Mouse (Mus musculus): ENCODE results near the gene St8sia6.

The St8sia6 gene

DNA sequence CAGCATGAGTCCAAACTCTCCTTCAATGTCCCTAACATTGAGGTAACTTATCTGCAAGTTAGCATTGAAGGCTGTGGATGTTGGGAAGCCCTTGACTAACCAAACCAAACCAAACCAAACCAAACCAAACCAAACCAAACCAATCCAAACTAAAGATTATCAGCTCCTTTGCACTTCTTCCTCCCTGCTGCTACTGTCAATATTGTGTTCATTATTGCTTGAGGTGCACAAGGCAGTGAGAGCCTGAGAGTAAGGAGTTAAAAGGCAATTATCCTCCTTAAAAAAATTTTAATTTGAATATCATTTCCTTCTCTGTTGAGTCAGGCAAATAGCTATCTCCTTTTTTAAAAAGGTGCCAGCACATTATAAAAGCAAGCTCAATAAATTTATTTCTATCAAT lies 190.8 kb downstream of the St8sia6 start:
- DNase-seq: no peak
